Mouse (Mus musculus) thymus, postnatal 14 days (tissue): ENCODE results near the gene Smpd2.

Experiments used
- DNase-seq: peaks from one replicate; pipeline ENCODE4 v3.0.0; 2021

The Smpd2 gene

DNA sequence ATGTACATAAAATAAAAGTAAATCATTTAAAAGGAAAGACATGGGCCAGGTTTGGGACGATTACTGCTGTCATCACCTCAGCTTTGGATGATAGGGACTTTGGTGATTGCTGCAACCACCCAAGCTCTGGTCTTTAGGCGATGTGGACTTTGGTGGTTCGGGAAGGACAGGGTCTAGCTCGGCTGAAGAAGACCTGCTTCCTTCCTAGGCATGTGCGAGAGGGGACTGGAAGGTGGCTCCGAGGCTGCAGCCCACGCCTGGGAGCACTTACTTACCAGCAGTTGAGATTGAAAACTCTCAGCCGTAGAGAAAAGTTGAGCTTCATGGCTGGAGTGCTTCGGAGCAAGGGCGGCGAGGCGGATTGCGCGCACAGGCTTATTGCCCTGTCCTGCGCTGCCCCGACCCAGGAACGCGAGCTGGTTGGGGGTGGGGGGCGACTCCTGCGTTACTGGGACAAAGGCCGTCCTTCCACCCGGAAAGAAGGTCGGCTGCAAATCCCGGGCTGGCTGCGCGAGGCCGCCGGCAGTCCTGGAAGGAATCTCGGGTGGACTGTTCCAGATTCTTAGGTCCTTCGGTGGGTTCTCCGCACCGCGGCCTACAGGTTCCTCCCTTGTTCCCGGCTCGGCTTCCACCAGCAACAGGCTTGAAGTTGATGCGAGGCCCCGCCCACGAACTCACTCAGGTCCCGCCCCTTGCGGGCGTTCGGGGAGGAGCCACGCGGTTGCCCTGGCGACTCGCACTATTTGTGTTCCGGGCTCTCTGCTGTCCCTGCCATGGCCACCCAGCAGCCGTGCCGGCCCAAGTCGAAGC is at the start of gene Smpd2, which contains the start of gene Ppil6:
Gene Smpd2 (minus strand): TSS at position 662 of the 810 bp plus-strand sequence.
Gene Ppil6 (plus strand): TSS at position 732 of the 810 bp plus-strand sequence.
- DNase-seq, result peak; percentile 96

DNA sequence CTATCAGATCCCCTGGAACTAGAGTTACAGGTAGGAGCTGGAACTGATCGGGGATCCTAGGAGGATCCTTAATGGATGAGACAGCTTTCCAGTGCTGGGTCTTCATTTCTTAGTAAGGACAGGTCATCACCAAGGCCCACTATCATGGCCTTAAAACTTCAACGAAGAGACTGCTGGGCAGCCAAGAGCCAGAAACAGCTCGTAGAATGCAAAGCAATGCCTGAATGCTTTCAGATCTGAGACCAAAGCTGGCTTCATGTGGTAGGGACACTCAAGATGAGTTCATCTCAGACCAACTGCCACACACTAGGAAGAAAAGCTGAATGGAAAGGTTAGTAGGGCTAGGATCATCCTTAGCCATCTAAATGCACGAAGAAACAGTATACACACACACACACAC is 48.8 kb upstream of the Smpd2 start:
- no peak for DNase-seq

DNA sequence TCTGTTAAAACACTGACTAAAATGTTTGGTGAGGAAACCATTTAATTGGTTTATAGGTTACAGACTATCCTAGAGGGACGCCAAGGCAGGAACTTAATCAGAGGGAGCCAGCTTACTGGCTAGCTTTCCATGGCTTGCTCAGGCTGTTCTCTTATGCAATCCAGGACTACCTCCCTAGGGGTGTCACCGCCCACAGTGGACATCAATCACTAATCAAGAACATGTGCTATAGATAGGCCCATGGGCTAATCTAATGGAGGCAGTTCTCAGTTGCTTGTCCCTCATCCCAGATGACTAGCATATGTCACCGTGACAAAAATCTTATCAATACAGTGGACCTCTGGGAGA is 47.8 kb upstream of the Smpd2 start:
- no peak for DNase-seq

DNA sequence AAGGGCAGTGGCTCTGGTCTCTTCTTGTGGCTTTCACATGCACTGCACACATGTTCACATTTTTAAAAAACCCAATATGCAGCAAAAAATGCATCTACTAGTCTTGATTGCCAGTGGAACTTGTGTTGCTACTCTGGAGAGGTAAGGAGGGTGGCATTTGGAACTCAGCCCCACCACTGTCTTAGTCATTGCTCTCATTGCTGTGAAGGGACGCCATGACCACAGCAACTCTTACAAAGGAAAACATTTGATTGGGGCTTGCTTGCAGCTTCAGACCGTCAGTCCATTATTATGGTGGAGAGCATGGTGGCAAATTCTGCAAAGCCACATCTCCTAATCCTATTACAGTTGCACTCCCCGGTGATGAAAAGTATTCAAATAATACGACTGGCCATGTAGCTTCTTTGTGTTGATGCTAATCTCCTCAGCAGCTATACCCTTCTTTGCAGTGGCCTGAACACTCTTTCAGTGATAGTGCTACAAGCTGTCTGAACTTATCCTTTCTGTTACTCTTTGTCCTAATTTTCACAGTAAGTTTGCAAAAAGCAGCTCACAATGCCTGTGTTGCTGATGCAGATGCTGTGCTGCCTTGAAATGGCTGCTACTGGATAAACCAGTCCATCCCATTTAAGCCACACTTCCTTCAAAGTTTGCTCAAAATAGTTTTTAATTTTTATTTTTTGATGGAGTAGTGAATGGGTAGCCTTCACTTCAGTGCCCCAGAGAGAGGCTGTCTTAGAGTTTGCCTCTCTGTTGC is 47.2 kb upstream of the Smpd2 start:
- DNase-seq, result no peak

DNA sequence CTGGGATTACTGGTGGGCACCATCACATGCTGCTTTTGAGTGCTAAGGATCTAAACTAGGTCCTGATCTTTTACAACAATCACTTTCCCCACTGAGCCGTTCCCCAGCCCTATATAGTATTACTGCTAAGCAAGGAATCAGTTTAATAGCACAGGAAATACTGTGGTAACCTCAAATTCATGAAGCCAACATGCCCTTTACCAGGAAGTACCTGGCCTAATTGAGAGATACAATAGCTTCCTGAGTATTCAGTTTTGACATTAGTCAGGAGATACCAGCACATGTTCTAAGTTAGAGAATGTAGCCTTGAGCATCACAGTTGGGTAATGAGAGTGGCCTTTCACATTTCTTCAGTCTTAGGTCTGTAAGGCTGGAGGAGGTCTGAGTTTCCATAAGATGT is 46.5 kb upstream of the Smpd2 start:
- DNase-seq, result no peak

DNA sequence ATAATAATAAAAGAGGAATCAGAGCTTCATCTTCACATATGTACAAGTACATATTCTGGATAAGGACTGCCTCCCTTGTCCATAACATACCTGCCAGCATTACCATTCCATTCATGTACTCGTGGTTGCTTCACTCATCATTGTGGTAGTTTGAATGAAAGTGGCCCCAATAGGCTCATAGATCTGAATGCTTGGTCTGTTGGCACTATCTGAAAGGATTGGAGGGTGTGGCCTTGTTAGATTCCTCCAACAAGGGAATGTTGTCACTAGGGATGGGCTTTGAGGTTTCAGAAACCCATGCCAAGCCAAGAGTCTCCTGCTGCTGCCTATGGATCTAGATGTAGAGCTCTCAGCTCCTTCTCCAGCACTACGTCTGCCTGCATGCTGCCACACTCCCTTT is 45.8 kb upstream of the Smpd2 start:
- no peak for DNase-seq

DNA sequence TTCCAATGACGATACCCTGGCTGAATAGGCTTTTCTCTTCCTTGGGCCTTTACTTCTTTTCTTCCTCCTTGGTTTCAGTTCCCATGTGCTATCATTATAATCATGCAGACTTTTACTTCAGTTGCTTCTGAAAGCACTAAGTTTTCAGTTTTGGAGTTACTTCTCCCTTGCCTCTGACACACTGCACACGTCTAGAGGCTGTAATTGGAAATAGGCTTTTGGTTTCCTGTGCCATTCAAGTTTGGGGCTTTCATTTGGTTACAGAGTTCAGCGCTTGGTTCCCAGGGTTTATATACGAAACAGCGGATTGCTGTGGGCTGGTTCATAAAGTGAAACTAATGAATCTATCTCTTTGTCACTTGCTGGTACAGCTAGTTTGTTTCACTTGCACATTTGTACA is 39.8 kb upstream of the Smpd2 start:
- no peak for DNase-seq

DNA sequence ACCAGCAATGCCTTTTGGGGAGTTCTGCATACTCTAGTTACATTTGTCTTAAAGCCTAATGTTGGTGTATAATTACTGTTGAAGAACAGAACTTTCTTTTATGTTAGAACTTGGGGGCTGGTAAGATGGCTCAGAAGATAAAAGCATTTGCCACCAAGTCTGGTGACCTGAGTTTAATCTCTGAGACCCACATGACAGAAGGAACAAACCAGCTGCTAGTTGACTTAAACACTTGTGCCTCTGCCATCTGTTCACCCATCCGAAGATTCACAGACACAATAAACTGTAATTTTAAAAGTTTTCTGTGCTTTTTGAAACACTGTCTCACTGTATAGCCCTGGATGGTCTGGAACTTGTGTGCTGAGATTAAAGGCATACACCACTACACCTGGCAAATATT is 35.5 kb upstream of the Smpd2 start:
- no peak for DNase-seq

DNA sequence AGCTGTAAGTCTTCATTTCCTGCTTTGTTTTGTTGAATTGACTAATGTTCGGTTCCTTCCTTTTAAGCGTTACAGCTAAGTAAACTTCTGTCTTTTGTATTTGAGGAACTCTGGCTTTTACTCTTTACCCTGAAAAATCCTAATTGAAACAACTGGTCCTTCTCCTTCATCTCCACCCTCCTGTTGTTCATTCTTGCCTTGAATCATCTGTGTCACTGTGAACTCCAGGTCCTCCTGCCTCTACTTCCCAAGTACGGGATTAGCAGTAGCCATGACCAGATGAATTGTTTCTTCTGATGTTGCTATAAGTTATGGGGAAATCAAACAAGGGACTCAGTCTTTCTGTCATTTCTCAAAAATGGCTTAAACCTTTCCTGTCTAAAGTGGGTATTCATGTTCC is 33.2 kb upstream of the Smpd2 start:
- no peak for DNase-seq

DNA sequence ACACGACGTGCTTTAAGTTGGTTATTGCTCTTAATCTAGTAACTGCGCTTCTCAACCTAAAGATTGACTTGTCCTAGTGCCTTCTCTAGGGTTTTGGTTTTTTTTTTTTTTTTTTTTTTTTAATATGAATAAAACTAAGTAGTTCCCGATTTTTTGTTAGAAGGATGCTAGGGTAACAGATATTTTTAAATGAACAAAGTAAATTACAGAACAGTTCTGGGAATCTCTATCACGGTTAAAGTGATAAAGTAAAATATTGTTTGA is 30.2 kb upstream of the Smpd2 start:
- DNase-seq, result no peak

DNA sequence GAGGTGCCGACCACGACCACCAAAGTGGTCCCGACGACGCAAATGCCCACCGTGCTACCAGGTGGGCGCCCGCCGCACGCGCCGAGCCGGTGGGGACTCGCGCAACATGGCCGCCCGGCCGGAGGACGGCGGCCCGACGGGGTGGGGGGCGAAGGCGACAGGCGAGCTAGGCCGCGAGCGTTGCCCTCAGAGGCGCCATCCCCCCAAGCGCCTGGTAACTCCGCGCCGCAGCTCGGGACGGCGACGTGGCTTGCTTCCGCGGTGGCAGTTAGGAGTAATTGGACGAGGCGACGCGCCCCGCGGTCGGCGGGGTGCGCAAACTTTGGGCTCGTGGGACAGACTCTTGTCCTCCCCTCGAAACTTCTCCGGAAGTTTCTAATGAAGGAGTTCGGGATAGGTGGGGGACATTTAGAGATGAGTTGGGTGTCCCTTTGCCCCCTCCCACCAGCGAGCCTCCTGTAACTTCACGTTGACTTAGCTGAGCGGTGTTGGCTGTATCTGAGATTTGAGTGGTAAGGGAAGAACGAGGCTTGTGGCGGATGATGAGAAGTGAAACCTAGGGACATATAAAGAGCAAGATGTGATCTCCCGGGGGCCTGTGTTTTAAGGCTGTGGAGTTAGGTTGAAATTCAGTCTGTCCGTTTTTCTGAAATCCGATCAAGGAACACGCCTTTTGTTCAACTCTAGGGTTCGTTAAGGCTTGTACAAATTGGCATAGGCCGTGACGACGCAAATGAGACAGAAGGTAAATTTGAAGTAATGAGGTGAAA is 29.7 kb upstream of the Smpd2 start:
- peak; percentile 73 for DNase-seq

DNA sequence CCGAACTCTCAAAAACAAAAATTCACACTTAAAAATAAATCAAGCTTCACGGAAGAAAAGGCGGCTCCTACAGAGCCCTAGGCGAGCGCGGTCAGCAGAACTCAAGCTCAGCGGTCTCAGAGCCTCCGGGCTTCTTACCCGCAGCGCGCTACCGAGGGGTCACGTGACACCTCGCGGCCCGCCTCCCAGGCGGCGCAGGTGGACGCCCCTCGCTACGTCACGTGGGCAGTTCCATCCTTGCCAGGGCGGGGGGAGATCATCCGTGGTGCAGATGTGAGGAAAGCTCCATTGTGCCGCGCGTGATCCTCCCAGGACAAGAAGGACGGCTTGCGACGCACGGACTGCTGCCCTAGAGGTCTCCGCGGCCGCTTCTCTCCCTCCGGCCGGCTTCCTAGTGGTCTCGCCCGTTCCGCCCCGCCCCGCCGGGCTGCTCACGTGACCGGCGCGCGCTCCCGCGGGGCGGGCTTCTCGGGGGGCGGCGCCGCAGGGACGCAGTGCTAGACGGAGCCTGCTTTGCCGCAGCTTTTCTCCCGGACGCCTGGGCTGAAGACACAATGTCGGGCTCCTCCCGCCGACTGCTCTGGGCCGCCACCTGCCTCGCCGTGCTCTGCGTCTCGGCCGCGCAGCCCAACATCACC is 28.9 kb upstream of the Smpd2 start, which contains the start of gene Cd164:
Gene Cd164 (plus strand): TSS at position 434 of the 638 bp plus-strand sequence.
- peak; percentile 94 for DNase-seq

DNA sequence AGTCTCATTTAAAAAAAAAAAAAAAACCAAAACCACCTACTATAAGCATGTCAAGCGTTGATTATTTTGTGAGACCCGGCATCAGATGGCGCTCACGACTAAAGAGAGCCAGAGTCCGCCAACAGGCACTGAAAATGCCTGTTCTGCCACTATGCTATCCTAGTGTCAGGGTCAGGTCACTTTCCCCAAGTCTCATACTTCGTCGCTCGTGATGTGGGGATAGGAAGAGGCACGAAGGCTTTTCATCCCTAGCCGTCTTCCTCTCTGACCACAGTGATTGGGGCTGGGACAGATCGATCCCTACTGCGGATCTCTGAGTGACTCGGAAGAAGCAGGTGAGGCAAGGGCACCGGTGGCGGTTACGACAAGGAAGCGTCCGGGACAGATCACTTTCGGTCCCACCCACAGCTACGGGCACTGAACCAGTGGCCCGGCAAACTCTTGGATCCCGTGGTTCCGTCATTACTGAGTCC is 28.4 kb upstream of the Smpd2 start:
- DNase-seq, result peak; percentile 90

DNA sequence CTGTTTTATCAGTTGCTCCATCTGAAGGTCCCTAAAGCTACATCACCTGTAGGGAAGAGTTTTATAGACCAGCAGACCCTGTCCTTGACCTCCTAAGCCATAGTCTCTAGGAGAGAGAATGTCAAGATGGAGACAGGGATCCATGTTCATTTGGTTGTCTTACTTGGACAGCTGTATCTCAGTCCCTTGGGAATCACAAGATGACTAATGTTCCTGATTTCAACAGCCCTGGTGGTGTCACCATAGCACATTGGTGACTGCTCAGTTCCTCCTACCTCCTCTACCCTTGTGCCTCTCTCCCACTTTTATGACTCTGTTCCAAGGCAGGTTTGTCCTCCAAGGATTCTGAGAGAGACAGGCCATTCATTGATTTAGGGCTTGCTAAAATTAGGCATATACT is 24.8 kb upstream of the Smpd2 start:
- no peak for DNase-seq

DNA sequence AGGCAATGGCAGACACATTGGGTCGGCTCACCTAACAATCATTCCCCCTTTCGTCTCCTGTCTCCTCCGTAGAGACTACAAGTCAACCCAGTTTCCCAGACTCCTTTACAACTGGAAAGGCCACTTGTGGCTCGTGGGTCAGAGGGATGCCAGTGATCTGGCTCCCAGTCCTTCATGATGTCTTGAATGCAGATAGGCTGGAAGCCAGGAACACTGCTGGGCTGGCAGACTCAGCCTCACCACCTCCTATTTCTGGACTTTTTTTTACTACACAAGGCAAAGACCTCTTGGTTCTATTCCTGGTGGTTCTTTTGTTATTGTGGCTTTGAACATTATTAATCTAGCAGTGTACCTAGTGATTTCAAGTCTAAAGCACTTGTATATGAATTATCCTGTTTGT is 24.1 kb upstream of the Smpd2 start:
- no peak for DNase-seq

DNA sequence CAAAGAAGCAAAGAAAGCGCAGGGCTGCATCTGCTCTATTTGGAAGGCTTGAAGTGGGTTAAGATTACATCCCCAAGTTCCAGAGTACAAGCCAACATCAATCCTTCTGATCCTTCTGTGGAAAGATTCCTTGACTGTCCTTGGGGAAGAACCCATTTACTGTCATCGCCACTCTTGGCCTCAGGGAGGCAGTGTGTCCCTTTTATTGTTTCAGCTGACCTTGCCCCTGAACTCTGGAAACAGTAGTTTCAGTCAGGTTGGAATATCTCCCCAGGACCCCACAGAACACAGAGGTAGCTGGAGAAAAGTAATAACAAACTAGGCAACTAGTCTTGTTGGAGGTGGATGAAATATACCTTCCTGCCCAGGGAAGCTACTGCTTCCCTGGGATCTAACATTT is 19.0 kb upstream of the Smpd2 start:
- DNase-seq, result peak; percentile 49

DNA sequence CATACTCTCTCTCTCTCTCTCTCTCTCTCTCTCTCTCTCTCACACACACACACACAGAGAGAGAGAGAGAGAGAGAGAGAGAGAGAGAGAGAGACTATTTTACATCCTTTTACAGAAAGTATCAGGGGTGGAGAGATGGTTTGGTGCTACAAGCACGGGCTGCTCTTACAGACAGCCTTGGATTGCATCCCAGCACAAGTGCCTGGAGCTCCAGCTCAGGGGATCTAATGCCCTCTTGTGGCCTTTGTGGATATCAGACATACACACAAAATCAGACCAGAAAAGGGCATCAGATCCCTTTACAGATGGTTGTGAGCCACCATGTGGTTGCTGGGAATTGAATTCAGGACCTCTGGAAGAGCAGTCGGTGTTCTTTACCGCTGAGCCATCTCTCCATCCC is 15.3 kb upstream of the Smpd2 start:
- peak; percentile 73 for DNase-seq

DNA sequence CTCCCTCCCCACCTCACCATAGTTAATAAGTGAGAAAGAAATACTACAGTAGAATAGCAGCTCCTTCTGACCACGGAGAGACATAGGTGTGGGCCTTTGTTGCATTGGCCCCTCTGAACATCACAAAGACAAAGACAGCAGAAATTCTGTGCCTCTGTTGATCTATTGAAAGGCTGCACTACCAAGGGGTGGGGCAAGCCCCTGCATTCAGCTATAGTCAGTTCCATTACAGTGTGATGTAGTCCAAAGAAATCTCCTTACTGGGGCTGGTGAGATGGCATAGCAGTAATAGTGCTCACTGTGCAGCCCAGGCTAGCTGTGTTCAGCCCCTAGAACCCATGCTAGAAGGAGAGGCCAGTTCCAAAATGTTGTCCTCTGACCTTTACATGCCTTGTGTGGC is 14.8 kb upstream of the Smpd2 start:
- no peak for DNase-seq

DNA sequence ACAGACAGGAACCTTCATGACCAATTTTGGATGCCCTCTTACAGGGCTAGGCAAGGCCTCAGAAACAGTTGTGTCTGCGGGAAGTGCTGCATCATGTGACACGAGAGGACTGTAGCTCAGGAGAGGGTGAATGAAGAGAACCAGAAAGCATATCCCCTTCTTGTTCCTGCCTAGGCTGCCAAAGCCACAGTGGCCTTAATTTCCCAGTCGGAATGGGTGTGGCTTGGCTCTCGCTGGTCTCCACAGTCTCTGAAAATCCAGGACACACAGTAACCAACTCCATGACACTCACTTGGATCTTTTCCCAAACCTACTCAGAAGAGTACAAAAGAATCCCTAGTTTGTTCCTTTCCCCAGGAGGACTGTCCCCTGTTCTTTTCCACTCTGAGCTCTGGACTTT is 10.8 kb upstream of the Smpd2 start:
- no peak for DNase-seq

DNA sequence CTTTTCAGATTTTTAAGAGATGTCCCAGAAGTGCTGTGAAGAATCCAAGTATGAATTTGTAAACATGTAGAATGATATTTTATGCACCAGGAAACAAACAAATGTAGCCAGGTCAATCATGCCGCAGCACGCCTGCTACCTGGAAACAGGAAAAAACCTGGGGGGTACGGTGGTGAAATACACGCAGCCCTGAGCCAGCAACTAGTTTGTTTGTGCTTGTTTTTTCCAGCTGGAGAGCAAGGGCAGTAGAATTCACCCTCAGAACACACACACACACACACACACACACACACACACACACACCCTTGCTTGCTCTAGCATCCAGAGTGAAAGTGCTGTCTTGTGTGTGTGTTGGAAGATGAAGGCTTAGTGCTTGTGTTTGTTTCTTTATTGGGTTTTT is 942 bp upstream of the Smpd2 start:
- no peak for DNase-seq

DNA sequence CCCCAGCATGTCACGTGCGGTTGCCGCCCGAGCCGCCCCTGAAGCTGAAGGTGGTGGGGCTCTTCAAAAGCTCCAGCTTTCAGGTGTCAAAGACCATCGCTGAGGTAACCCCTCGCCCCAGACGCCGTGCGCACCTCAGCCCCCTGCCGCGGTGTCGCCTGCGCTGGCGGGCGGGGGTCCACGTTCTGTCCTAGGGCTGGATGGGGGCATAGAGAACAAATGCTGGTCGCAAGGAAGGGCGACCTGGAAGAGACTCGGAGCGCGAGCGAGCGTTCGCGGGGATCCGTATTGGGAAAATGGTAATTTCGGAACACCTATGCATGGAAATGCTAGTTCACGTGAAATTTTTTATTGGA is 327 bp upstream of the Smpd2 start:
- no peak for DNase-seq

DNA sequence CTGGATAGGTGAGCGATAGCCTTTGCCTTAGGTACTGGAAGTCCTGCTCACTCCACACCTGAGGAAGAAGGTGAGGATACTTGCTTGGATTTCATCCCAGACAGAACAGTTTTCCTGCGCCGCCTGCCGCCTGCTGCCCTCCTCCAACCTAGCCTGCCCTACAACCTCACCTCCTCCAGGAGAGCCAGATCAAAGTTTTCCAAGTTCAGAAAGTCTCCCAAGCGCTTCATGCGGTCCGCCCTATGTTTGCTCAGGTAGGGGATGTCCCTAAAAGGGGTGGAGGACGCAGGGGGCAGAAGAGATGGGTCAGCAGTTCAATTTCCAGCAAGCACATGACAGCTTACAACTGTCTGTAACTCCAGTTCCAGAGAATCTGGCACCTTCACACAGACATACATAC is 875 bp downstream of the Smpd2 start:
- no peak for DNase-seq

DNA sequence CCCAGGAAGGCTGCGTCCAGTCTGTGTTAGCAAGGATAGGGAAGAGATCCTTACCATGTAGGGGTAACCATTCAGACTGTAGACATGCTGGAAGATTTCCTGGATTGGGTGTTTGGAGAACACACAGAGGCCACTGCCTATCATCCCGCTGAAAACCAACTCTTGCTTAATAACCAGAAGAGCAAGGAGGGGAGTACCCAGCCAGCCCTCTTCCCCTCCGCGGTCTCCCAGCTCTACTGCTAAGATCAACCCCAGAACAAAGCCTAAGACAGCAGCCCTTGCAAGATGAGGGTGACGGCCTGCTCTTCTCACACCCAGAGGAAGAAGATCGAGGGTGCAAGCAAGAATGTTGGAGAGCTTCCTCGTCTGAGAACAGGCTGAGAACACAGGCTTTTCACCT is 1.3 kb downstream of the Smpd2 start:
- DNase-seq, result no peak
